Mouse (Mus musculus) adrenal gland (tissue): Measurements from ENCODE around the gene Fhit.
"Not testable (repeated sequence)": the region's sequence is repeated elsewhere in the genome, so short reads cannot be mapped to it uniquely, and the experiment has no call there.

Source experiments
- intact Hi-C: fragments of 180-260 bp; cut with DNase I; formaldehyde crosslinking; loops from one replicate; pipeline ENCODE4 v1.15.1; 2025

Fhit gene

DNA sequence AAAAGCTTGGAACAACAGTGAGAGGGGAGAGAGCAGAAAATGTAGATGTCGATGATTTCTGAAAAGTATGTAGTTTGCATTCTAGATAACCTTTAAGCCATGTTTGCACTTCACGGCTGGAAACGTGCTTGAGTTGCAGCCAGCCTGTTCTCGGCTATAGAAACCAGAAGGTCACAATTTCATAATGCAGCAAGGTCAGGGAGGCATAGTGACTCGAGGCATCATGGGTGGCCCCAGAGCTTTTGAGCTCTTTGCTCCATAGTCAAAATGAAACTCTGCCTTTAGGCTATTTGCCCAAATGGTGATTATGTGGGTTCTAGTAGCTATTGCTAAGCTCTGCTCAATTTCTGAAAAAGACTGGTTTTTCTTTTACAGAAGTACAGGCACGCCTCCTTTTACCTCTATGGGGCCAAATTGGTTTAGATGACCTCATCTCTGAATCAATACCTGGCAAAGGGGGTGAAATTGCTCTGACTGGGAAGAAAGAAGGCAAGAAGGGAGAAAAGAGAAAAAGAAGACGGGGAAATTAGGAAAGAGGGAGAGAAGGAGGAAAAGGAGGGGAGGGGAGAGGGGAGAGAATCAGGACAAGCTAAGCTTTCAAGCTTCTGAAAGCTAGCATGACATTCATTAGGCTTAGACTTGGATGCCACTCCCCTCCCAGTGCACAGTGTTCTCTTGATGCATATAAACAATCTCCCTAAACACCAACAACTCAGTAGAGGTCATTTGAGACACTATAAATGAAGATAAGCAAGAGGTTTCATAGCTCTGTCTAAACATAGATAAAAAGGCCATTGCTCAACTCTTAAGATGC, 1148.6 kb downstream of the Fhit start:
- intact Hi-C loops: no loop called here

- intact Hi-C loops: no loop called here
Observed at GRCm38 (mm10) chr14:10006278-10006677, 1155.6 kb downstream of the Fhit start.

DNA sequence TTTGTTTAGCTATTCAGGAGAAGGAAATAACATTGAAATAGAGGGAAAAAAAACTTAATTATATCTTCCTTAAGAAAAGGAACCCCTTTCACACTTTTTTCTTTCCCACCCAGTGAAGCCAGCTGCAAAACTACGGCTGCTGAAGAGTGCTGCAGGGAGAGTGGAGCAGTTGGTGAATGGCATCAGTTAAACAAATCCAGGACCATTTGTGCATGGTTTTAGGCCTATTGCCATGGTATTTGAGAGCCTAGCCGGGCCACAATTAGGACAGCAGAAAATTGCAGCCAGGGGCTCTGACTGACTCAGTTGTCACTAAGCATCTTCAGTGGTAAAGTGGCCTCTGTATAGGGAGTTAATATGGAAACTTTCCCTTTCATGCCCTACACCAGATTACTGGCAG, 1158.0 kb downstream of the Fhit start:
- intact Hi-C loops: no loop called here

- intact Hi-C loops: no loop called here
Observed at GRCm38 (mm10) chr14:9990677-9991076, 1171.2 kb downstream of the Fhit start.

DNA sequence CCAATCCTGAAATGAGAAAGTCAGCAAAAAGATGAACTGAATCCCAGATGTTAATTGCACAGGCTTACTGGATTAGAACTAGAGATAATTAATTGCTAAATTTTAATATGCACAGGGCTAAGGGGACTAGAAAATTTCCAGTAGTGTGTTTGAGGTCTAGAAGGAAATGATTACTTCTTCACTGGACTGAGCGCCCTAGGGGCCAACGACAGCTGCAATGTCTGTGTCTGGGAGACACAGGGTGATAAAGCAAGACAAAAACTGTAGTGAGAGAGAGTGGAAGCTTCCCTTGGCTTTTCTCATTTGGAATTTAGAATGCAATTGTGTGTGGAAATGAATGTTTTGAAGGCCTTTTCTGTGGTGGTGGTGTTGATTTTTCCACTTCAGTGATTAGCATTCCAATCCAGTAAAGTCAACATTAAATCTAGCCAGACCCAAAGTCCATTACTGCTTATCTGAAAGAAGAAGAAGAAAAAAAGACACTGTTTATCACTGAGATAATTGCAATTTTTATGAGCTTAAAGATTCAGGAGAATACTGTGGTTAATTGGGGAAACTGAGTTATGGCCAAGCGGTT, 1184.8 kb downstream of the Fhit start:
- intact Hi-C loops: loop anchor here (5.0 kb wide), 1 partner anchor 50 kb away; no protein-coding TSS in a partner anchor

DNA sequence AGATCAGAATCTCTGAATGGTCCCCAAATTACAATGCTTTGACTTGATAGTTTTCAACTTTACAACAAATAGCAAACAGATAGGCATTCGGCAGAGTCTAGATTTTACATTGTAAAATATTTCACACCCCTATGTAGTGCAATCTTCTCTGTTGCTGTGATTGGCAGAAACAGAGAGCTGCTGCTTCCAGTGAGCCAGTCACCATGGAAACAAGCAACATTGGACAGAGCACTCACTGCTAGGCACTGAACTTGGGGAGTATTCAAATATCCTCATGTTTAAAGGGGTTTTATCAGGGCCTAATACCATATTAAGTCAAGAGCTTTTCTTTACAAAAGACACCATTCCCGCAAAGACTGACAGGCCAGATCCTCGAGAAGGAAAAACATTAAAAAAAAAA, 1187.4 kb downstream of the Fhit start:
- intact Hi-C loops: no loop called here

GRCm38 (mm10) chr14:9963853-9964252, 1198.0 kb downstream of the Fhit start:
- intact Hi-C loops: no loop called here

DNA sequence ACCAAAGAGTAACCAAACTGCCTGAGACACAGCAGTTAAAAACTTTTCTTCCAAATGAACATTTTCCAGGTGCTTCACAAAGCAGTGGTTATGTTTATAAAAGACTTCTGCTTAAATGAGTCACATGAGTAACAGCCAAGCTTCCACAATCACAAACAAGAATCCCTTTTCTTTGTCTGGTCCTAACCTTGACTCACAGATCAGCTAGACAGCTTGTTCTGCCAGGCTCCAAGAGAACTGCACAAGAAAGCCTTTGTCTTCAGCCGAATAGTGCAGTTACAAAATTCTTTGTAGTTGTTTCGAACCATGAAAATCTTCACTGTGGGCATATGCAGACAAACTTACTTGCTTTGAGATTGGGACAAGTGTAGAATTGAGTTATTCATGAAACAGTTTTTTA, 1201.4 kb downstream of the Fhit start:
- intact Hi-C loops: no loop called here

DNA sequence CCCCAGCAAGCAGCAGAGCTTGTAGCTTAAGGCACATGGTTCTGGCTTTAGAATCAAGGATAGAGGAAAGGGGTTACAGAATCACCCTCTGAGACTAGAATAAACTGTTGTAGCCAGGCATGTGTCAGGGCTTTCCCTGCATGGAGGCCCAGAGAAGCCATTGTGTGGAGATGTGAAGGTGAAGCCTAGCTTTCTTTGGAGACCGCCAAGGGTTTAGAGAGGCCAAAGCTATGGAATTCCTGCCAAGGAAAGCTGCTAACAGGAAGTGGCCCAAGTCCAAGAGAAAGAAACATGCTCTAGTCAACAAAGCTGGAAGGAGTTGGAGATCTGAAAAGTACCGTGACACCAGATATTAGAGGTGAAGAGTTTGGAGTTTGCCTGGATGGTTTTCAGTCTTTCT, 1262.3 kb downstream of the Fhit start:
- intact Hi-C loops: no loop called here

DNA sequence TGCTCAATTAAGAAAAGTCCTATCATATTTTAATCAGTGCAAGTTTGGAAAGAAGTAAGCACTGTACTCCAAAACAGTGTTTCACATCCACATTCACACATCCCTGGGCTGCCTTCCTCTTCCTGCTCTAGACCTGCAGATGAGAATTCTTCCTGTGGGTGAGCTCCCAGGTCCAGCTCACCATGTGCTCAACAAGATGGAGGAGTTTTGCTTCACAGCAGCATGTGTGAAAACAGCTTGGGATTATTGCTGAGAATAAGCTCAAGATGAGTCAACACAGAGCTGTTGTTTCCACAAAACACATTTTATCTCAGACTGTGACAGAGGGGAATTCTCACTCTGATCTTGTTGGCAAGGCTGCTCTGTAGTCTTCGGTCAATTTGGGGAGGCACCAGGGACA, 1265.3 kb downstream of the Fhit start:
- intact Hi-C loops: no loop called here

DNA sequence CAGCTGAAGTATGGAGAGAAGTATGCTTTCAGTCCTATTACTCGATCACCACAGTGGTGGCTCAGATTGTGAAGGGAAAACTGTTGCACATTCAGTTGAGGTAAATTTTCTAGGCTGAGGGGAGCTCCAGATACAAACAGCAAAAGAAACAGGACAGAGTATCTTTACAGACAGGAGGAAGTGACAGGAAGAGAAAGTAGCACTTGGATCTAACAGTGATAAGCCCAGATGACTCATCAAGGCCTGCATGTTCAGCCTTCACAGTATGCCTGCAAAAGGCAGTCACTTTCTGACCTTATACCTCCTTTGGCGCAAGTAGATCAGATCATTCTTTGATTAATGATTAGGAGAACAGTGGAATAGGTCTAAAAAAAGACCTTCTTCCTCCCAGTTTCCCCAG, 1309.8 kb downstream of the Fhit start:
- intact Hi-C loops: no loop called here

DNA sequence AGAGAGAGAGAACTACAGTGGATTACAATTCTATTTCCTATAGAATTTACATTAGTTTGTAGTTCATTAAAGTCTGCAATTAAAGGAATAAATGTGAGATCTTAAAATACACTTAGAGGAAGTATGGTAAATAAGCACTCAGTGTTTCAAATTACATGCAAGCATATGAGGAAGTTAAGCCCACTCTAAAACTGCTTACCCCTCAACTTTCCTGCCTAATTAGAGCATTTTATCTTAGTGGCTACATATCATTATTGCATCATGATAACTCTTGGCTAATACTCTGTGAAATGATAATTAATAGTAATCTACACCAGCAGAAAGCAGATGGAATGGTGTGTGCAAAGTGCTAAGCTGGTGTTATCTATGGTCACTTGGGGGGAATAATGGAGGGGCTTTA, 1329.5 kb downstream of the Fhit start:
- intact Hi-C loops: no loop called here

- intact Hi-C loops: not testable (repeated sequence)
Observed at GRCm38 (mm10) chr14:9828699-9829240, 1333.1 kb downstream of the Fhit start.

DNA sequence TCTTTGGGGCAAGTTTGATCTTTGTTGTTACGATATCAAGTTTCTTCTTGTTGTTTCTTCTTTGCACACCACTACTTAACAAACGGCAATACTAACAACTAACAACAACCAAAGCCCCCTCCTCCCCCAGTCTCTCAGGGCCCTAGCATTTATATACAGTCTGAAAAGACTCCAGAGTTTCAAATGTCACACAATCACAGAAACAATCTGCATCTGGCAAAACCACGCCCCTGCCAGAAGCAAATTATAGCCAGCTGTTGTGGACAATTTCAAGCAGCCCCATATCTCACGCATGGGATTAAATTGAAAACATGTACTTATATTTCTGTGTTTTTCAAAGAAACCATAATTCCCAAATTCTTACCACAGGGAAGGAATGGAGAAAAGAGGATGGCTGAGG, 1345.9 kb downstream of the Fhit start:
- intact Hi-C loops: no loop called here

GRCm38 (mm10) chr14:9811847-9812321, 1350.0 kb downstream of the Fhit start:
- intact Hi-C loops: no loop called here

GRCm38 (mm10) chr14:9811177-9811846, 1350.5 kb downstream of the Fhit start:
- intact Hi-C loops: no loop called here

GRCm38 (mm10) chr14:9793403-9793802, 1368.4 kb downstream of the Fhit start:
- intact Hi-C loops: no loop called here

GRCm38 (mm10) chr14:9788402-9788950, 1373.4 kb downstream of the Fhit start:
- intact Hi-C loops: no loop called here

DNA sequence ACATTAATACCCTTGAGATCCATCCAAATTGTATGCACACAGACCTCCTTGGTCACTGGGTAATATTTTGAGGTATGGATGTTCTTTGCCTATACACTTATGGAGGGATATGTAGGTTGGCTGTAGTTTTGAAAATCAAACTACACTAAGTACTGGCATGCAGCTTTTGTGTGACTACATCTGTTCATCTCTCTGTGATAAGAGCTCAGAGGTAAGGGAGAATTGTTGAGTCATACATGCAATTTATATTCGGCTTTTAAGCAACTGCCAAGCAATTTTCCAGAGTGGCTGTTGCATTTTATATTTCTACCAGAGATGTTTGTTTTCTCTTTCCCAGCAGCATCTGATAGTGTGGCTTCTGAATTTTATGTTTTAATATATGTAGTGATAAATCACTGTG, 1374.4 kb downstream of the Fhit start:
- intact Hi-C loops: no loop called here

GRCm38 (mm10) chr14:9785861-9786260, 1376.0 kb downstream of the Fhit start:
- intact Hi-C loops: no loop called here

DNA sequence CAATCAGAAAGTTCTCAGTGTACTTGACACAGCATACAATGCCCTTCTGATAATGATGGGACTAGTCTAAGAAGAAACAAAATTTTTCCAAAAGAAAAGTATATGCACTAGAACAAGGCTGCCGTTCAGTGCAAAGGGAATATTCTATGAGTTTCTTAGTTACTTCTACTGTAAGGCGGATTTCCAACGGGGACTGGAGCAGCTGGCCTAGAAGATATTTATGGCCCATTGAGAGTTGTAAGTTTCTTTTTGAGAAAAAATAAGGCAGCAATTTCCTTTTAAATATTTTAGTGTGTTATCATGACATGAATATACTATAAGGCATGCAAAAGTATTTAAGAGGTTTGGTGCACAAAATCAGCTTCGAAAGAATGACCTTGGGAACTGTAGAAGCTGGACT, 1410.5 kb downstream of the Fhit start:
- intact Hi-C loops: no loop called here

DNA sequence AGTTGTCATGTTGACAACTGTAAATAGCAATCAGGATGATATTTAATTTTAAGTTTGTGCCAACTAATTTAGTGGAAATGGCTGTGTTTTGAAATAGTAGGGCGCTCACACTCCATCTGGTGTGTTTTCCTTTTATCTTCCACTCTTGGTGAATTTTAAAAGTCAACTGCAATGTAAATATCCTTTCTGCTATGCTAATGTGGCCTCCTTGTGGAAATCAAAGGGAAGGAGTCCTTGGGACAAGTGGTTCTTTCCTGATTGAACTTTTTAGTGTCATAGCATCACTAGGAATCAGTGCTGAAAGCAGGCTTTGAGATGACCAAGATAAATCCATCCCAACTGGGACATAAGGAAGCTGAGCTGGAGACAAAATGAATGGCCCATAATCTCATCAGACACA, 1413.1 kb downstream of the Fhit start:
- intact Hi-C loops: no loop called here
